Mouse (Mus musculus) stomach, embryonic 15.5 days (tissue): Measurements from ENCODE around the gene Pdlim5. TPM values are rescaled to one million over a fixed set of nuclear protein-coding genes. Genes with fewer than 3 reads are reported as not detected.

Source experiments
- ATAC-seq: fragments of 200-750 bp; cut with Nextera tagmentation; 2 replicates; pipeline ENCODE4 v1.8.0; 2017; ENCODE audit warnings: low read depth, moderate number of reproducible peaks, moderate TSS enrichment; ENCODE audit not compliant: insufficient read depth, low FRiP score
- H3K27ac ChIP-seq: fragments of 300-500 bp; sonication (generic); 2 replicates; pipeline ENCODE4 v1.5.1; 2015; ENCODE audit warnings: mild to moderate bottlenecking, inconsistent platforms
- H3K27me3 ChIP-seq: fragments of 300-500 bp; sonication (generic); replicated peaks from 2 replicates; pipeline ENCODE4 v1.6.1; 2015; ENCODE audit warnings: inconsistent platforms
- H3K36me3 ChIP-seq: fragments of 300-500 bp; sonication (generic); 2 replicates; pipeline ENCODE4 v1.6.1; 2015; ENCODE audit warnings: inconsistent platforms
- H3K4me1 ChIP-seq: fragments of 300-500 bp; sonication (generic); 2 replicates; pipeline ENCODE4 v1.6.1; 2015; ENCODE audit warnings: inconsistent platforms
- H3K4me2 ChIP-seq: fragments of 300-500 bp; sonication (generic); 2 replicates; pipeline ENCODE4 v1.6.1; 2015; ENCODE audit warnings: mild to moderate bottlenecking, inconsistent platforms
- H3K4me3 ChIP-seq: fragments of 300-500 bp; sonication (generic); replicated peaks from 2 replicates; pipeline ENCODE4 v1.5.1; 2015; ENCODE audit warnings: inconsistent platforms
- H3K9ac ChIP-seq: fragments of 300-500 bp; sonication (generic); 2 replicates; pipeline ENCODE4 v1.6.1; 2015; ENCODE audit warnings: inconsistent platforms
- H3K9me3 ChIP-seq: fragments of 300-500 bp; sonication (generic); 2 replicates; pipeline ENCODE4 v1.6.1; 2016; ENCODE audit warnings: inconsistent platforms
- WGBS: fragments of 180-500 bp; shearing (Covaris S2); methylation state at CpG from one replicate; pipeline ENCODE4 v1.1.7; 2015; 5-methylcytosine and 5-hydroxymethylcytosine counted together
- polyA plus RNA-seq: library from polyadenylated mRNA; unstranded; fragments of >200 nt; fragmentation: Nextera tagmentation; extraction: Ambion mirVana; gene quantifications from 2 replicates; pipeline ENCODE4 v1.2.1, GENCODE M21; 2015

Pdlim5 gene
- polyA plus RNA-seq, 1 experiment from 2014 or later = 35.9 TPM

GRCm38 (mm10) chr3:142281656-142282055 is 113.8 kb downstream of the Pdlim5 start:
- 87% methylated on average over 7 of the region's 7 CpGs for WGBS
- H3K4me1 ChIP-seq = no peaks in the 10 kb centered on the region
- no peak overlapping the region for H3K9ac ChIP-seq
- no peaks in the 10 kb centered on the region for H3K9me3 ChIP-seq
- no peaks in the 10 kb centered on the region for H3K27me3 ChIP-seq
- no peak for ATAC-seq
- no peak overlapping the region for H3K4me3 ChIP-seq
- no peak overlapping the region for H3K4me2 ChIP-seq
- H3K27ac ChIP-seq = no peak overlapping the region
- no peaks in the 10 kb centered on the region for H3K36me3 ChIP-seq

GRCm38 (mm10) chr3:142281093-142281445 is 114.4 kb downstream of the Pdlim5 start:
- Histone ChIP-seq H3K27me3 (no peaks in the 10 kb centered on the region), H3K9ac (no peak overlapping the region), H3K4me1 (no peaks in the 10 kb centered on the region), H3K4me2 (no peak overlapping the region), H3K36me3 (no peaks in the 10 kb centered on the region), H3K9me3 (no peaks in the 10 kb centered on the region), H3K4me3 (no peak overlapping the region), H3K27ac (no peak overlapping the region)
- ATAC-seq = peak; percentile 97
- 60% methylated on average over 1 of the region's 1 CpGs for WGBS

- Histone ChIP-seq H3K36me3 (no peaks in the 10 kb centered on the region), H3K4me3 (no peak overlapping the region), H3K9me3 (no peaks in the 10 kb centered on the region), H3K4me1 (no peaks in the 10 kb centered on the region), H3K4me2 (no peak overlapping the region), H3K27ac (peak overlapping the region; percentile 41; the same call in 1 of the 2 replicates), H3K9ac (no peak overlapping the region), H3K27me3 (no peaks in the 10 kb centered on the region)
- 50% methylated on average over 6 of the region's 6 CpGs for WGBS
- ATAC-seq = peak; percentile 47
These were observed 115.0 kb downstream of the Pdlim5 start for GRCm38 (mm10) chr3:142280366-142281092.

GRCm38 (mm10) chr3:142279011-142279410 is 116.5 kb downstream of the Pdlim5 start:
- Histone ChIP-seq H3K4me3 (no peak overlapping the region), H3K27me3 (no peaks in the 10 kb centered on the region), H3K4me1 (no peaks in the 10 kb centered on the region), H3K9ac (no peak overlapping the region), H3K36me3 (no peaks in the 10 kb centered on the region), H3K4me2 (no peak overlapping the region), H3K27ac (no peak overlapping the region), H3K9me3 (no peaks in the 10 kb centered on the region)
- no peak for ATAC-seq
- 91% methylated on average over 3 of the region's 3 CpGs for WGBS

- Histone ChIP-seq H3K4me1 (no peaks in the 10 kb centered on the region), H3K36me3 (no peaks in the 10 kb centered on the region), H3K4me3 (no peak overlapping the region), H3K9me3 (no peaks in the 10 kb centered on the region), H3K4me2 (no peak overlapping the region), H3K27me3 (no peaks in the 10 kb centered on the region), H3K27ac (no peak overlapping the region), H3K9ac (no peak overlapping the region)
- no peak for ATAC-seq
- WGBS = 78% methylated on average over 3 of the region's 3 CpGs
These were observed 119.0 kb downstream of the Pdlim5 start for GRCm38 (mm10) chr3:142276506-142276905.

- no peak for ATAC-seq
- 10% methylated on average over 1 of the region's 1 CpGs for WGBS
- no peaks in the 10 kb centered on the region for H3K9me3 ChIP-seq
- H3K36me3 ChIP-seq = no peaks in the 10 kb centered on the region
- H3K4me3 ChIP-seq = no peak overlapping the region
- no peak overlapping the region for H3K27ac ChIP-seq
- no peaks in the 10 kb centered on the region for H3K4me1 ChIP-seq
- no peak overlapping the region for H3K4me2 ChIP-seq
- no peak overlapping the region for H3K9ac ChIP-seq
- no peaks in the 10 kb centered on the region for H3K27me3 ChIP-seq
These were observed 120.5 kb downstream of the Pdlim5 start for GRCm38 (mm10) chr3:142274993-142275392.

GRCm38 (mm10) chr3:142274451-142274850 is 121.0 kb downstream of the Pdlim5 start:
- Histone ChIP-seq H3K4me3 (no peak overlapping the region), H3K4me1 (no peaks in the 10 kb centered on the region), H3K4me2 (no peak overlapping the region), H3K9me3 (no peaks in the 10 kb centered on the region), H3K27me3 (no peaks in the 10 kb centered on the region), H3K36me3 (no peaks in the 10 kb centered on the region), H3K27ac (no peak overlapping the region), H3K9ac (no peak overlapping the region)
- no peak for ATAC-seq
- 77% methylated on average over 3 of the region's 3 CpGs for WGBS

GRCm38 (mm10) chr3:142273265-142273664 is 122.2 kb downstream of the Pdlim5 start:
- ATAC-seq = no peak
- WGBS = 83% methylated on average over 6 of the region's 6 CpGs
- Histone ChIP-seq H3K4me2 (no peak overlapping the region), H3K9ac (no peak overlapping the region), H3K36me3 (no peaks in the 10 kb centered on the region), H3K27me3 (no peaks in the 10 kb centered on the region), H3K4me3 (no peak overlapping the region), H3K9me3 (no peaks in the 10 kb centered on the region), H3K27ac (no peak overlapping the region), H3K4me1 (no peaks in the 10 kb centered on the region)

GRCm38 (mm10) chr3:142256371-142256770 is 139.1 kb downstream of the Pdlim5 start:
- H3K36me3 ChIP-seq = no peaks in the 10 kb centered on the region
- ATAC-seq = no peak
- H3K27ac ChIP-seq = no peak overlapping the region
- no peak overlapping the region for H3K9ac ChIP-seq
- H3K9me3 ChIP-seq = no peaks in the 10 kb centered on the region
- H3K4me2 ChIP-seq = no peak overlapping the region
- WGBS = 46% methylated on average over 2 of the region's 2 CpGs
- H3K4me3 ChIP-seq = no peak overlapping the region
- H3K27me3 ChIP-seq = no peaks in the 10 kb centered on the region
- no peaks in the 10 kb centered on the region for H3K4me1 ChIP-seq

- no peak overlapping the region for H3K4me2 ChIP-seq
- no peaks in the 10 kb centered on the region for H3K36me3 ChIP-seq
- no peaks in the 10 kb centered on the region for H3K9me3 ChIP-seq
- no peaks in the 10 kb centered on the region for H3K4me1 ChIP-seq
- WGBS = 86% methylated on average over 1 of the region's 1 CpGs
- no peak overlapping the region for H3K9ac ChIP-seq
- H3K27ac ChIP-seq = no peak overlapping the region
- ATAC-seq = no peak
- H3K4me3 ChIP-seq = no peak overlapping the region
- no peaks in the 10 kb centered on the region for H3K27me3 ChIP-seq
These were observed 143.4 kb downstream of the Pdlim5 start for GRCm38 (mm10) chr3:142252086-142252485.

- WGBS = 88% methylated on average over 2 of the region's 2 CpGs
- no peak overlapping the region for H3K27ac ChIP-seq
- H3K9me3 ChIP-seq = no peaks in the 10 kb centered on the region
- no peak overlapping the region for H3K9ac ChIP-seq
- ATAC-seq = no peak
- no peaks in the 10 kb centered on the region for H3K36me3 ChIP-seq
- H3K4me1 ChIP-seq = no peaks in the 10 kb centered on the region
- H3K4me2 ChIP-seq = no peak overlapping the region
- no peak overlapping the region for H3K4me3 ChIP-seq
- no peaks in the 10 kb centered on the region for H3K27me3 ChIP-seq
These were observed 146.0 kb downstream of the Pdlim5 start for GRCm38 (mm10) chr3:142249458-142249857.

GRCm38 (mm10) chr3:142243263-142243662 is 152.2 kb downstream of the Pdlim5 start:
- WGBS = 87% methylated on average over 5 of the region's 5 CpGs
- H3K36me3 ChIP-seq = no peaks in the 10 kb centered on the region
- no peak overlapping the region for H3K27ac ChIP-seq
- no peak overlapping the region for H3K9ac ChIP-seq
- H3K4me3 ChIP-seq = no peak overlapping the region
- H3K9me3 ChIP-seq = no peaks in the 10 kb centered on the region
- no peaks in the 10 kb centered on the region for H3K27me3 ChIP-seq
- H3K4me1 ChIP-seq = no peaks in the 10 kb centered on the region
- no peak for ATAC-seq
- no peak overlapping the region for H3K4me2 ChIP-seq

- WGBS = 84% methylated on average over 2 of the region's 2 CpGs
- no peak for ATAC-seq
- Histone ChIP-seq H3K9ac (no peak overlapping the region), H3K27me3 (no peaks in the 10 kb centered on the region), H3K9me3 (no peaks in the 10 kb centered on the region), H3K4me2 (no peak overlapping the region), H3K27ac (no peak overlapping the region), H3K36me3 (no peaks in the 10 kb centered on the region), H3K4me1 (no peaks in the 10 kb centered on the region), H3K4me3 (no peak overlapping the region)
These were observed 156.2 kb downstream of the Pdlim5 start for GRCm38 (mm10) chr3:142239298-142239697.
